Mouse (Mus musculus) cerebellum, adult 2 months (tissue): ENCODE measurements at regions not wholly inside any gene's neighbourhood (a gene's known extent, or its start where the extent isn't known, plus 50 kb on each side); places are given as distances from the start of the nearest gene placed in this dataset.

Experiments
- CTCF ChIP-seq: fragments of 200-500 bp; IDR thresholded peaks from 2 replicates; pipeline ENCODE4 v1.5.1; 2011; ENCODE audit warnings: low read depth, mild to moderate bottlenecking, control low read depth, low read length, moderate library complexity, borderline replicate concordance; ENCODE audit not compliant: insufficient read depth
- POLR2A ChIP-seq: fragments of 200-500 bp; IDR thresholded peaks from 2 replicates; pipeline ENCODE4 v1.6.1; 2011; ENCODE audit warnings: low read length, control low read depth, borderline replicate concordance; ENCODE audit not compliant: insufficient read depth

GRCm38 (mm10) chr15:93705109-93705508 lies 109.4 kb upstream of the Prickle1 start:
- TF ChIP-seq CTCF = no peak
- TF ChIP-seq POLR2A = no peak
